Mouse (Mus musculus): ENCODE measurements around the gene Asgr2.
A peak's percentile ranks its signal among the peaks of the same experiment; 100 is the strongest.

- no peak for TF ChIP-seq EP300 (IDR thresholded peaks at IDR 0.05; ENCODE audit: insufficient read depth, low read depth, low read length)
- peak; percentile 52 for TF ChIP-seq CTCF (IDR thresholded peaks at IDR 0.05)
Observed at GRCm38 (mm10) chr11:70049816-70050215, 42.6 kb upstream of the Asgr2 start.

Measured in heart, adult 2 months (tissue).